Mouse (Mus musculus): ENCODE results near the gene Borcs8.

Borcs8 gene

DNA sequence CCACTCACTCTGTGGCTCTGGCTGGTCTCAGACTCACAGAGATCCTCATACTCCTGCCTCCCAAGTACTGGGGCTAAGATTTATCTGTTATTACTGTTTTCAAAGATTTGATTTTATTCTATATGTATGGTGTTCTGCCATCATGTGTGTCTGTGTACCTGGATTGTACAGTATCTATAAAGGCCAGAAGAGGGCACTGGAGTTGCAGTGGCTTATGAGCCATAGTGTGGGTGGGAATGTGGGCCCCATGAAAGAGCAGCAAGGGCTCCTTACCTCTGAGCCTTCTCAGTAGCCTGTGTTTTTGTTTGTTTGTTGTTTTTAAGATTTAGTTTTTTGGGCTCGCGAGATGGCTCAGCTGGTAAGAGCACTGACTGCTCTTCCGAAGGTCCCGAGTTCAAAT is 39.8 kb downstream of the Borcs8 start:
- no peak for DNase-seq (ENCODE audit: low read depth, low spot score)

DNA sequence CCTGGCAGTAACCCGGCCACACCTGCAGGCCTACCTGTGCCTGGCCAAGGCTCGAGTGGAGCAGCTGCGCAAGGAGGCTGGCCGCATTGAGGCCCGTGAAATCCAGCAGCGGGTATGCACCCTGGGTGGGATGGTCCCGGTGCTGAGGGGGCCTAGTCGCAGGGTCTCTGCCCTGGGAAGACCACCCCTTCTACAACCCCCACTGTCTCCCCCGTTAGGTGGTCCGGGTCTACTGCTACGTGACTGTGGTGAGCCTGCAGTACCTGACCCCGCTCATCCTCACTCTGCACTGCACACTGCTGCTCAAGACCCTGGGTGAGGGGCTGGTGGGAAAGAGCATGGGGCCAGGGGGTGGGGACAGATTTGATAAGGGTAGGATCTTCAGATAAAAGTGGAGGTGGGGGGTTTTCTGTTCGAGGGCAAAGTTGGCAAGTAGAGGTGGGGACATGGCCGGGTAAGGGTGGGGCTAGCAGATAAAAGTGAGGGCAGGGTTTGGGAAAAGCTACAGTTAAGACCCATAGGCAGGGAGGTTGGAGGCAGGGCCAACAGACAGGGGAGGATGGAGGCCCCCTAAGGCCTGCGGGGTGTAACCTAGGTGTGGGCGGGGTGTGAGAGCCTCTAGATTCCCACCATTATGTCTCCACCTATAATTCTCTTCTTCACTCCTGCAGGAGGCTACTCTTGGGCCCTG is 42.1 kb downstream of the Borcs8 start:
- DNase-seq (ENCODE audit: low read depth, low spot score): no peak

DNA sequence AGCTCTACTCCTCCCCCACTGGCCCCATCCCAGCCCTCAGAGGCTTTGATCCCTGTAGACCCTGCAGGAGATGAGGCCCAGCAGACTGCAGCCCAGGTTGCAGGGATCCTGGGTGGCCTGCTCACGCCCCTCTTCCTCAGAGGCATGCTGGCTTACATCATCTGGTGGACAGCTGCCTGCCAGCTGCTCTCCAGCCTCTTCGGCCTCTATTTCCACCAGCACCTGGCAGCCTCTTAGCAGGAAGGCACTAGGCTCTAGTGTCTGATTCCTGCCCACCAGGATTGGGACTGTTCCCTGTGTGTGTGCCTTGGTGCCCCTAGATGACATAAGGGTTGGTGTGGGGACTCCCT is 42.6 kb downstream of the Borcs8 start:
- no peak for DNase-seq (ENCODE audit: low read depth, low spot score)

DNA sequence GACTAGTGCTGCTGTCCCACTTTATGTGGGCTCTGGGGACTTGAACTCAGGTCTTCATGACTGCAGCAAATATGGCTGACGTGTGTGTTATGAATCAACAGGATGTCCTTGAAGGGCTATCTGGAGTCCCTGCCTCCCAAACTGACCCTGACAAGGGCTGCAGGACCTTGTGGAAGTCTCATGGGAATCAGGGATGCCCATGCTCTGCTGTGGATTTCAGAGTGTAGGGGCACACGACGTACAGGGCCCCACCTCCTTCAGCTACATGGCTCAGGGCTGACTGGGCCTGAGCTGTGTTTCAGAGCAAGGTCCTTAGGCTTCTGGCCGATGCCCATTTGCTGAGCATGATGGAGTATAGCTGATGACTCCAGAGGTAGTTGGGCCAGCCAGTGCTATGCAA is 43.9 kb downstream of the Borcs8 start:
- DNase-seq (ENCODE audit: low read depth, low spot score): no peak

DNA sequence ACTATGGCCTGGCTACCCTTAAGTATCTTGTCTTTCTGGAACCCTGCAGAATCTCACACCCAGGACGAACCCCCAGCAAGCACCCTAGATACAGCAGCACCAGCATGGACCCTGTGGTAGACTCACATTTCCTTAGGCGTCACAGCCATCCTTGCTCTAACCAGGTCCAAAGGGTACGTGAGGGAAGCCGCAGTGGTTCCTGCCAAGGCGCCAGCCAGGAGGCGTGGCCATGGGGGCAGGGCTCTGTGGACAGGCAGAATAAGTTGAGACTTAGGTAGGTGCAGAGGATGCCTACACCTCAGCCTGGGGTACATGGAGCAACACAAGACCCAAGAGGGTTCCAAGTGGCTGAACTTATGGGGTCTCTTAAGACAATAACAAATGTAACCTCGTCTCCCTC is 49.4 kb downstream of the Borcs8 start:
- DNase-seq (ENCODE audit: low read depth, low spot score): no peak

DNA sequence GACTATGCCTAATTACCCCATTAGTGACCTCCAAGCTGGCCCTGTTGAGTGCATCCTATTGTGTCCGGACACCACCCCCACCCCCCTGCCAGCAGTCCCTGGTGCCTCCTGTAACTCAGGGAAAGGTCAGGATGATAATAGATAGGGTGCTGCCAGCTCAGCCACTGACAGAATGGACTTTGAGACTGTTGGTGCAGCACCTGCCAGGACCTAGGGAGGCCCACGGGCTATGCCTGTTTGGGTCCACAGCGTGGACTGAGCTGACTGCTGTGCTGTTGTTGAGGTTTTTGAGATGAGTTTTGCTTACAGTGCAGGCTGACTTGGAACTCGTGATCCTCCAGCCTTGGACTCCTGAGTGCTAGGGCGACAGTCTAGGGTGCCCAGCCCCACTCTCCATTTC is 53.9 kb downstream of the Borcs8 start:
- no peak for DNase-seq (ENCODE audit: low read depth, low spot score)

DNA sequence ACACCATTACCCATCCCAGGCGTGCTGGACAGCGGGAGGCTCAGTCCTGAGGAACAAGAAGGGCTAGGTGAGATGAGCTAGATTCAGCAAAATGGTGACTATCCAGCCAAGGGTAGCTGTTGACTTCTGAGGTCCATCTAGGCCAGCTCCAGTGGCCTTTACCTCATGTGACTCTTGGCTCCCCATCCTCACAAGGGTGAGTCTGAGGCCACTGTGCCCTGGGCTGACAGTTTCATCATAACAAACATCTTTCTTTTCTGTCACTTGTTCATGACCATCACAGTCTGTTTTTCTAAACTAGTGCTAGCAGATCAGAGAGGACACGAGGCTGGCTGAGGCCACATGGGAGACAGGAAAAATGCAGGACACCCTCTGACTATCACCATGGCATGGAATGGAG is 54.9 kb downstream of the Borcs8 start:
- no peak for DNase-seq (ENCODE audit: low read depth, low spot score)

DNA sequence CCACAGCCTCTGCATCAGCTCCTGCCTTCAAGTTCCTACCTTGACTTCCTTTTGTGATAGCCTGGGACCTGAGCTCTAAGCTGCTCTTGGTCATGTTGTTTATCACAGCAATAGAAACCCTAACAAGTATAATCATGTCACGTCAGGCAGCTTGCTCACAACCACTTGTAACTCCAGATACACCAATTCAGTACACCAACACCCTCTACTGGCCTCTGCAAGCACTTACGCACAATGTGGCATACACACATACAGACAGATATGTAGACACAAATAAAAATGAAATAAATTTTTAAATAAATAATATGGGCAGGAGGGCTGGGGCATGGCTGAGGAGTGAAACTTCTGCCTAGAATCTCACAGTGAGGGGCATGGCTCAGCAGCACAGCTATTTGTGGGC is 56.5 kb downstream of the Borcs8 start:
- DNase-seq (ENCODE audit: low read depth, low spot score): no peak

Measured in retina, adult 2 months (tissue).